Mouse (Mus musculus) liver, embryonic 12.5 days (tissue): ENCODE results near the gene Slc45a1. TPM values are rescaled to one million over a fixed set of nuclear protein-coding genes. Genes with fewer than 3 reads are reported as not detected.

Source experiments
- ATAC-seq: fragments of 200-750 bp; cut with Nextera tagmentation; 2 replicates; pipeline ENCODE4 v1.8.0; 2017; ENCODE audit warnings: moderate number of reproducible peaks, mild to moderate bottlenecking, moderate library complexity
- H3K27ac ChIP-seq: fragments of 300-500 bp; sonication (generic); 2 replicates; pipeline ENCODE4 v1.5.1; 2016; ENCODE audit warnings: mild to moderate bottlenecking
- H3K27me3 ChIP-seq: fragments of 300-500 bp; sonication (generic); replicated peaks from 2 replicates; pipeline ENCODE4 v1.6.1; 2016; ENCODE audit warnings: mild to moderate bottlenecking, moderate library complexity
- H3K36me3 ChIP-seq: fragments of 300-500 bp; sonication (generic); 2 replicates; pipeline ENCODE4 v1.6.1; 2016; ENCODE audit warnings: mild to moderate bottlenecking, moderate library complexity
- H3K4me1 ChIP-seq: fragments of 300-500 bp; sonication (generic); 2 replicates; pipeline ENCODE4 v1.6.1; 2016
- H3K4me2 ChIP-seq: fragments of 300-500 bp; sonication (generic); 2 replicates; pipeline ENCODE4 v1.6.1; 2016; ENCODE audit warnings: mild to moderate bottlenecking, moderate library complexity
- H3K4me3 ChIP-seq: fragments of 300-500 bp; sonication (generic); 2 replicates; pipeline ENCODE4 v1.5.1; 2016; ENCODE audit warnings: mild to moderate bottlenecking, moderate library complexity
- H3K9ac ChIP-seq: fragments of 300-500 bp; sonication (generic); 2 replicates; pipeline ENCODE4 v1.6.1; 2016; ENCODE audit warnings: mild to moderate bottlenecking, moderate library complexity
- H3K9me3 ChIP-seq: fragments of 300-500 bp; sonication (generic); replicated peaks from 2 replicates; pipeline ENCODE4 v1.6.1; 2016; ENCODE audit warnings: mild to moderate bottlenecking, moderate library complexity
- WGBS: fragments of 180-500 bp; shearing (Covaris S2); methylation state at CpG from one replicate; pipeline ENCODE4 v1.1.7; 2016; ENCODE audit not compliant: insufficient replicate concordance; 5-methylcytosine and 5-hydroxymethylcytosine counted together
- polyA plus RNA-seq: library from polyadenylated mRNA; unstranded; fragments of >200 nt; fragmentation: Nextera tagmentation; extraction: Ambion mirVana; gene quantifications from 2 replicates; pipeline ENCODE4 v1.2.1, GENCODE M21; 2016

Gene Slc45a1
- polyA plus RNA-seq: 0.05 TPM in 1 of 2 replicates, not detected in the other

- no peak for ATAC-seq
- WGBS: 13% methylated on average over 41 of the region's 41 CpGs
- no peaks in the 10 kb centered on the region for H3K9me3 ChIP-seq
- no peak within 1 kb of the TSS for H3K27ac ChIP-seq
- H3K36me3 ChIP-seq: no peaks in the 10 kb centered on the region
- H3K9ac ChIP-seq: no peak within 1 kb of the TSS
- H3K4me3 ChIP-seq: no peak within 1 kb of the TSS
- H3K4me2 ChIP-seq: peak within 1 kb of the TSS; percentile 30
- H3K4me1 ChIP-seq: peaks cover 48% of the 10 kb centered on the region
- H3K27me3 ChIP-seq: peaks cover 49% of the 10 kb centered on the region
Observed at GRCm38 (mm10) chr4:150651390-150652277, at the start of gene Slc45a1. Gene Slc45a1 (minus strand): TSS chr4:150652174.

GRCm38 (mm10) chr4:150700849-150701248, 48.9 kb upstream of the Slc45a1 start:
- Histone ChIP-seq H3K9ac (no peak overlapping the region), H3K4me3 (no peak overlapping the region), H3K4me2 (no peak overlapping the region), H3K9me3 (no peaks in the 10 kb centered on the region), H3K36me3 (no peaks in the 10 kb centered on the region), H3K4me1 (no peaks in the 10 kb centered on the region), H3K27ac (no peak overlapping the region), H3K27me3 (0 out of 2 replicates have a peak, but pooled peaks cover 2% of the 10 kb centered on the region)
- no peak for ATAC-seq
- WGBS: 70% methylated on average over 9 of the region's 9 CpGs

- 33% methylated on average over 10 of the region's 10 CpGs for WGBS
- Histone ChIP-seq H3K9ac (no peak overlapping the region), H3K4me1 (peaks cover 44% of the 10 kb centered on the region), H3K4me3 (no peak overlapping the region), H3K9me3 (no peaks in the 10 kb centered on the region), H3K27me3 (0 out of 2 replicates have a peak, but pooled peaks cover 2% of the 10 kb centered on the region), H3K4me2 (no peak overlapping the region), H3K36me3 (no peaks in the 10 kb centered on the region), H3K27ac (no peak overlapping the region)
- ATAC-seq: no peak
Observed at GRCm38 (mm10) chr4:150694434-150695108, 42.6 kb upstream of the Slc45a1 start.

- Histone ChIP-seq H3K4me1 (peaks cover 55% of the 10 kb centered on the region), H3K4me2 (no peak overlapping the region), H3K27ac (no peak overlapping the region), H3K27me3 (0 out of 2 replicates have a peak, but pooled peaks cover 2% of the 10 kb centered on the region), H3K36me3 (no peaks in the 10 kb centered on the region), H3K9ac (no peak overlapping the region), H3K4me3 (no peak overlapping the region), H3K9me3 (no peaks in the 10 kb centered on the region)
- WGBS: 44% methylated on average over 10 of the region's 10 CpGs
- no peak for ATAC-seq
Observed at GRCm38 (mm10) chr4:150692861-150693403, 41.0 kb upstream of the Slc45a1 start.

- 69% methylated on average over 3 of the region's 3 CpGs for WGBS
- Histone ChIP-seq H3K27ac (no peak overlapping the region), H3K27me3 (no peaks in the 10 kb centered on the region), H3K4me3 (no peak overlapping the region), H3K36me3 (no peaks in the 10 kb centered on the region), H3K4me2 (no peak overlapping the region), H3K9ac (no peak overlapping the region), H3K4me1 (peaks cover 72% of the 10 kb centered on the region), H3K9me3 (no peaks in the 10 kb centered on the region)
- ATAC-seq: no peak
Observed at GRCm38 (mm10) chr4:150690759-150691158, 38.8 kb upstream of the Slc45a1 start.

- Histone ChIP-seq H3K9ac (no peak overlapping the region), H3K4me1 (peaks cover 78% of the 10 kb centered on the region), H3K27me3 (no peaks in the 10 kb centered on the region), H3K4me2 (peak overlapping the region; percentile 31; the same call in 1 of the 2 replicates), H3K27ac (peak overlapping the region; percentile 67), H3K9me3 (no peaks in the 10 kb centered on the region), H3K36me3 (no peaks in the 10 kb centered on the region), H3K4me3 (no peak overlapping the region)
- WGBS: 35% methylated on average over 10 of the region's 10 CpGs
- ATAC-seq: peak; percentile 82
Observed at GRCm38 (mm10) chr4:150689553-150689952, 37.6 kb upstream of the Slc45a1 start.

- peaks cover 64% of the 10 kb centered on the region for H3K4me1 ChIP-seq
- H3K27me3 ChIP-seq: no peaks in the 10 kb centered on the region
- H3K4me3 ChIP-seq: no peak overlapping the region
- no peaks in the 10 kb centered on the region for H3K36me3 ChIP-seq
- no peak overlapping the region for H3K27ac ChIP-seq
- no peak for ATAC-seq
- no peak overlapping the region for H3K4me2 ChIP-seq
- no peak overlapping the region for H3K9ac ChIP-seq
- WGBS: 73% methylated on average over 10 of the region's 10 CpGs
- no peaks in the 10 kb centered on the region for H3K9me3 ChIP-seq
Observed at GRCm38 (mm10) chr4:150687126-150687753, 35.3 kb upstream of the Slc45a1 start.

- ATAC-seq: no peak
- H3K27ac ChIP-seq: peak overlapping the region; percentile 75
- H3K36me3 ChIP-seq: no peaks in the 10 kb centered on the region
- no peaks in the 10 kb centered on the region for H3K9me3 ChIP-seq
- H3K9ac ChIP-seq: no peak overlapping the region
- H3K27me3 ChIP-seq: no peaks in the 10 kb centered on the region
- no peak overlapping the region for H3K4me3 ChIP-seq
- no peak overlapping the region for H3K4me2 ChIP-seq
- H3K4me1 ChIP-seq: peaks cover 57% of the 10 kb centered on the region
Observed at GRCm38 (mm10) chr4:150686538-150686937, 34.6 kb upstream of the Slc45a1 start.

- ATAC-seq: peak; percentile 35; the same call in 1 of the 2 replicates
- Histone ChIP-seq H3K4me1 (peaks cover 51% of the 10 kb centered on the region), H3K9ac (no peak overlapping the region), H3K36me3 (no peaks in the 10 kb centered on the region), H3K9me3 (no peaks in the 10 kb centered on the region), H3K27me3 (no peaks in the 10 kb centered on the region), H3K4me3 (no peak overlapping the region), H3K27ac (peak overlapping the region; percentile 75), H3K4me2 (peak overlapping the region; percentile 40)
- WGBS: 50% methylated on average over 8 of the region's 8 CpGs
Observed at GRCm38 (mm10) chr4:150685778-150686493, 34.0 kb upstream of the Slc45a1 start.

GRCm38 (mm10) chr4:150685043-150685777, 33.2 kb upstream of the Slc45a1 start:
- Histone ChIP-seq H3K4me1 (peaks cover 51% of the 10 kb centered on the region), H3K9ac (no peak overlapping the region), H3K4me2 (peak overlapping the region; percentile 40), H3K27ac (peak overlapping the region; percentile 75), H3K4me3 (no peak overlapping the region), H3K27me3 (no peaks in the 10 kb centered on the region), H3K36me3 (no peaks in the 10 kb centered on the region), H3K9me3 (no peaks in the 10 kb centered on the region)
- WGBS: 41% methylated on average over 15 of the region's 15 CpGs
- peak; percentile 23; the same call in 1 of the 2 replicates for ATAC-seq

- no peak overlapping the region for H3K4me2 ChIP-seq
- no peak overlapping the region for H3K9ac ChIP-seq
- WGBS: 29% methylated on average over 5 of the region's 5 CpGs
- peak; percentile 40; the same call in 1 of the 2 replicates for ATAC-seq
- H3K4me3 ChIP-seq: no peak overlapping the region
- H3K4me1 ChIP-seq: peaks cover 21% of the 10 kb centered on the region
- H3K27me3 ChIP-seq: no peaks in the 10 kb centered on the region
- no peaks in the 10 kb centered on the region for H3K36me3 ChIP-seq
- H3K27ac ChIP-seq: no peak overlapping the region
- H3K9me3 ChIP-seq: no peaks in the 10 kb centered on the region
Observed at GRCm38 (mm10) chr4:150680373-150680772, 28.4 kb upstream of the Slc45a1 start.
